In genomic region chr5:110769272-110769671, GRCm38 (mm10) we compare ENCODE assay signal across 8 mouse cellular contexts. TPM values are rescaled to one million over a fixed set of nuclear protein-coding genes. Genes with fewer than 3 reads are reported as not detected.
DNase-seq lines count a peak whose midpoint lies in the region; ATAC-seq and TF ChIP-seq lines count a peak whose summit lies in the region.

No protein-coding gene starts in this region.

- peak overlapping the region; percentile 90 for H3K9ac ChIP-seq in kidney, embryonic 15.5 days
- peak overlapping the region; percentile 92 for H3K9ac ChIP-seq in hindbrain, postnatal 0 days (replicated peaks; ENCODE audit: low read length)
- H3K9ac ChIP-seq in midbrain, embryonic 16.5 days (ENCODE audit: low read depth, low read length) = peak overlapping the region; percentile 90; the same call in 1 of the 2 replicates

- peak overlapping the region; percentile 95; the same call in 1 of the 2 replicates for H3K27ac ChIP-seq in kidney, embryonic 15.5 days
- H3K27ac ChIP-seq in embryonic facial prominence, embryonic 10.5 days (replicated peaks) = no peak overlapping the region
- no peak overlapping the region for H3K27ac ChIP-seq in hindbrain, postnatal 0 days
- no peak overlapping the region for H3K27ac ChIP-seq in midbrain, embryonic 16.5 days (ENCODE audit: low read length)

- peaks cover 22% of the 10 kb centered on the region for H3K36me3 ChIP-seq in kidney, embryonic 15.5 days
- peaks cover 45% of the 10 kb centered on the region for H3K36me3 ChIP-seq in embryonic facial prominence, embryonic 10.5 days (replicated peaks)
- H3K36me3 ChIP-seq in hindbrain, postnatal 0 days (ENCODE audit: insufficient read depth, low read length) = no peaks in the 10 kb centered on the region; the same call in 1 of the 2 replicates
- peaks cover 2% of the 10 kb centered on the region; the same call in 1 of the 2 replicates for H3K36me3 ChIP-seq in midbrain, embryonic 16.5 days (ENCODE audit: control insufficient read depth, insufficient read depth, low read length)

- peak overlapping the region; percentile 71 for H3K4me3 ChIP-seq in kidney, embryonic 15.5 days (replicated peaks)
- H3K4me3 ChIP-seq in embryonic facial prominence, embryonic 10.5 days = peak overlapping the region; percentile 76
- peak overlapping the region; percentile 95 for H3K4me3 ChIP-seq in hindbrain, postnatal 0 days (ENCODE audit: low read length)
- H3K4me3 ChIP-seq in midbrain, embryonic 16.5 days (ENCODE audit: low read depth, low read length) = peak overlapping the region; percentile 94

- DNase-seq in kidney, postnatal 25 days = no peak
- no peak for DNase-seq in embryonic facial prominence, embryonic 10.5 days (ENCODE audit: low spot score)
- no peak for DNase-seq in hindbrain, postnatal 0 days (ENCODE audit: low spot score)
- no peak for DNase-seq in urinary bladder, postnatal 14 days (ENCODE audit: low spot score)
- DNase-seq in retina, embryonic 14.5 days (ENCODE audit: low spot score) = no peak
- no peak for DNase-seq in adrenal gland, postnatal 36 days

- ATAC-seq in kidney, embryonic 15.5 days (replicated peaks; ENCODE audit: low FRiP score) = no peak
- ATAC-seq in hindbrain, postnatal 0 days = no peak
- no peak for ATAC-seq in midbrain, embryonic 16.5 days

- no peak for TF ChIP-seq CTCF in hindbrain, postnatal 0 days (IDR thresholded peaks at IDR 0.05; ENCODE audit: low read depth)

- peaks cover 18% of the 10 kb centered on the region for H3K4me1 ChIP-seq in kidney, embryonic 15.5 days
- H3K4me1 ChIP-seq in embryonic facial prominence, embryonic 10.5 days = peaks cover 16% of the 10 kb centered on the region
- peaks cover 5% of the 10 kb centered on the region; the same call in 1 of the 2 replicates for H3K4me1 ChIP-seq in hindbrain, postnatal 0 days (ENCODE audit: insufficient read depth, low read length)
- H3K4me1 ChIP-seq in midbrain, embryonic 16.5 days (ENCODE audit: control insufficient read depth, insufficient read depth, low read length) = peaks cover 20% of the 10 kb centered on the region

- no peaks in the 10 kb centered on the region for H3K9me3 ChIP-seq in kidney, embryonic 15.5 days (replicated peaks)
- no peaks in the 10 kb centered on the region for H3K9me3 ChIP-seq in embryonic facial prominence, embryonic 10.5 days
- no peaks in the 10 kb centered on the region for H3K9me3 ChIP-seq in hindbrain, postnatal 0 days (ENCODE audit: low read length)
- no peaks in the 10 kb centered on the region for H3K9me3 ChIP-seq in midbrain, embryonic 16.5 days (replicated peaks; ENCODE audit: control insufficient read depth, low read length, poor library complexity, severe bottlenecking)

- WGBS in kidney, embryonic 15.5 days = 50% methylated on average over 4 of the region's 4 CpGs
- WGBS in embryonic facial prominence, embryonic 10.5 days = 64% methylated on average over 4 of the region's 4 CpGs
- WGBS in hindbrain, postnatal 0 days = 60% methylated on average over 4 of the region's 4 CpGs
- 66% methylated on average over 4 of the region's 4 CpGs for WGBS in midbrain, embryonic 16.5 days

- H3K27me3 ChIP-seq in kidney, embryonic 15.5 days = no peaks in the 10 kb centered on the region
- no peaks in the 10 kb centered on the region for H3K27me3 ChIP-seq in embryonic facial prominence, embryonic 10.5 days (replicated peaks; ENCODE audit: low read depth, poor library complexity, severe bottlenecking)
- no peaks in the 10 kb centered on the region for H3K27me3 ChIP-seq in hindbrain, postnatal 0 days (ENCODE audit: insufficient read depth, low read length)
- no peaks in the 10 kb centered on the region for H3K27me3 ChIP-seq in midbrain, embryonic 16.5 days (ENCODE audit: control insufficient read depth, insufficient read depth, low read depth, low read length)

- peak overlapping the region; percentile 71 for H3K4me2 ChIP-seq in kidney, embryonic 15.5 days
- peak overlapping the region; percentile 69 for H3K4me2 ChIP-seq in hindbrain, postnatal 0 days (ENCODE audit: low read depth, low read length)
- H3K4me2 ChIP-seq in midbrain, embryonic 16.5 days (ENCODE audit: low read length) = peak overlapping the region; percentile 76

RNA-seq across cellular contexts. Expression of gene Ep400, which starts 1.2 kb away (rescaled TPM):
- 45.0 and 47.5 TPM in 2 replicates for polyA plus RNA-seq in kidney, embryonic 15.5 days (2015; fragmentation: Nextera tagmentation; extraction: Ambion mirVana)
- 57.1 and 67.5 TPM in 2 replicates for polyA plus RNA-seq in embryonic facial prominence, embryonic 10.5 days (2016; fragmentation: Nextera tagmentation; extraction: Ambion mirVana)
- 63.3 and 66.6 TPM in 2 replicates for total RNA-seq in hindbrain, postnatal 0 days (2014; rRNA removed)
- 28.8 and 35.0 TPM in 2 replicates for polyA plus RNA-seq in hindbrain, postnatal 0 days (2015; fragmentation: Nextera tagmentation; extraction: Ambion mirVana)
- 51.6 and 52.6 TPM in 2 replicates for polyA plus RNA-seq in midbrain, embryonic 16.5 days (2015; fragmentation: Nextera tagmentation; extraction: Ambion mirVana)
- total RNA-seq in adrenal gland, postnatal 36 days (2021) = 10 to 100 TPM; 77.2 to 90.5 TPM

RNA-seq across cellular contexts. Expression of gene Pus1, which starts 11.2 kb away (rescaled TPM):
- polyA plus RNA-seq in kidney, embryonic 15.5 days (2015; fragmentation: Nextera tagmentation; extraction: Ambion mirVana) = 41.6 and 42.8 TPM in 2 replicates
- polyA plus RNA-seq in embryonic facial prominence, embryonic 10.5 days (2016; fragmentation: Nextera tagmentation; extraction: Ambion mirVana) = 42.2 and 46.0 TPM in 2 replicates
- total RNA-seq in hindbrain, postnatal 0 days (2014; rRNA removed) = 14.1 and 15.0 TPM in 2 replicates
- 20.2 and 21.8 TPM in 2 replicates for polyA plus RNA-seq in hindbrain, postnatal 0 days (2015; fragmentation: Nextera tagmentation; extraction: Ambion mirVana)
- 18.2 and 18.6 TPM in 2 replicates for polyA plus RNA-seq in midbrain, embryonic 16.5 days (2015; fragmentation: Nextera tagmentation; extraction: Ambion mirVana)
- 10 to 100 TPM; 55.4 to 55.5 TPM for total RNA-seq in adrenal gland, postnatal 36 days (2021)

RNA-seq across cellular contexts. Expression of gene Ulk1, which starts 40.6 kb away (rescaled TPM):
- 16.2 and 19.3 TPM in 2 replicates for polyA plus RNA-seq in kidney, embryonic 15.5 days (2015; fragmentation: Nextera tagmentation; extraction: Ambion mirVana)
- 25.6 and 27.4 TPM in 2 replicates for polyA plus RNA-seq in embryonic facial prominence, embryonic 10.5 days (2016; fragmentation: Nextera tagmentation; extraction: Ambion mirVana)
- total RNA-seq in hindbrain, postnatal 0 days (2014; rRNA removed) = 53.9 and 60.8 TPM in 2 replicates
- polyA plus RNA-seq in hindbrain, postnatal 0 days (2015; fragmentation: Nextera tagmentation; extraction: Ambion mirVana) = 13.9 and 16.3 TPM in 2 replicates
- 29.9 and 31.5 TPM in 2 replicates for polyA plus RNA-seq in midbrain, embryonic 16.5 days (2015; fragmentation: Nextera tagmentation; extraction: Ambion mirVana)
- 10 to 100 TPM; 42.5 to 47.1 TPM for total RNA-seq in adrenal gland, postnatal 36 days (2021)
